Mouse (Mus musculus) right cerebral cortex, postnatal 36 days (tissue): ENCODE measurements at regions not wholly inside any gene's neighbourhood (a gene's known extent, or its start where the extent isn't known, plus 50 kb on each side); places are given as distances from the start of the nearest gene placed in this dataset.

Experiments
- DNase-seq, 2 experiments: peaks; one replicate each; pipeline ENCODE4 v3.0.0; 2022; ENCODE audit warnings: low spot score in 2 of 2, mixed read lengths in 1 of 2

- no peak for DNase-seq
Measured at GRCm38 (mm10) chr14:28773068-28773467, 244.9 kb upstream of the Lrtm1 start.

- no peak for DNase-seq
Measured at GRCm38 (mm10) chr14:28775686-28776085, 242.3 kb upstream of the Lrtm1 start.

GRCm38 (mm10) chr14:28777791-28778190 lies 240.2 kb upstream of the Lrtm1 start:
- no peak for DNase-seq

GRCm38 (mm10) chr14:28781660-28782059 lies 236.3 kb upstream of the Lrtm1 start:
- DNase-seq = no peak

- no peak for DNase-seq
Measured at GRCm38 (mm10) chr14:28784106-28784633, 233.8 kb upstream of the Lrtm1 start.

- no peak for DNase-seq
Measured at GRCm38 (mm10) chr14:28798290-28798689, 219.7 kb upstream of the Lrtm1 start.

- DNase-seq = no peak
Measured at GRCm38 (mm10) chr14:28801681-28802080, 216.3 kb upstream of the Lrtm1 start.

GRCm38 (mm10) chr14:28802126-28802525 lies 215.9 kb upstream of the Lrtm1 start:
- no peak for DNase-seq

- no peak for DNase-seq
Measured at GRCm38 (mm10) chr14:28808094-28808493, 209.9 kb upstream of the Lrtm1 start.

- DNase-seq = no peak
Measured at GRCm38 (mm10) chr14:28809355-28809754, 208.7 kb upstream of the Lrtm1 start.

GRCm38 (mm10) chr14:28820970-28821369 lies 197.0 kb upstream of the Lrtm1 start:
- peak; percentile 5 to 7 for DNase-seq

GRCm38 (mm10) chr14:28827186-28827585 lies 190.8 kb upstream of the Lrtm1 start:
- DNase-seq = no peak

GRCm38 (mm10) chr14:28837117-28837516 lies 180.9 kb upstream of the Lrtm1 start:
- DNase-seq = no peak

GRCm38 (mm10) chr14:28848831-28849590 lies 169.0 kb upstream of the Lrtm1 start:
- peak; percentile 4 to 5 for DNase-seq
